Mouse (Mus musculus) CD4-positive, CD25-positive, alpha-beta regulatory T cell, adult 2 months (primary cell): ENCODE measurements at regions not wholly inside any gene's neighbourhood (a gene's known extent, or its start where the extent isn't known, plus 50 kb on each side); places are given as distances from the start of the nearest gene placed in this dataset.

Experiments
- DNase-seq: peaks from one replicate; pipeline ENCODE4 v3.0.0-alpha.2; 2012; ENCODE audit warnings: low read depth, low spot score

GRCm38 (mm10) chr3:41857446-41857845 lies 115.0 kb downstream of the D3Ertd751e start:
- DNase-seq, result no peak

GRCm38 (mm10) chr3:41862674-41863073 lies 120.3 kb downstream of the D3Ertd751e start:
- DNase-seq, result no peak

- no peak for DNase-seq
Observed at GRCm38 (mm10) chr3:41908952-41909351, 166.5 kb downstream of the D3Ertd751e start.

GRCm38 (mm10) chr3:41913190-41913589 lies 170.8 kb downstream of the D3Ertd751e start:
- no peak for DNase-seq

GRCm38 (mm10) chr3:41939843-41940242 lies 197.4 kb downstream of the D3Ertd751e start:
- no peak for DNase-seq

- DNase-seq, result no peak
Observed at GRCm38 (mm10) chr3:41942964-41943363, 200.6 kb downstream of the D3Ertd751e start.

GRCm38 (mm10) chr3:41949404-41949803 lies 207.0 kb downstream of the D3Ertd751e start:
- no peak for DNase-seq

- DNase-seq, result no peak
Observed at GRCm38 (mm10) chr3:41957385-41957784, 215.0 kb downstream of the D3Ertd751e start.

GRCm38 (mm10) chr3:41960209-41960608 lies 217.8 kb downstream of the D3Ertd751e start:
- no peak for DNase-seq

GRCm38 (mm10) chr3:41962923-41963322 lies 220.5 kb downstream of the D3Ertd751e start:
- DNase-seq, result no peak

- DNase-seq, result no peak
Observed at GRCm38 (mm10) chr3:42006672-42007265, 264.4 kb downstream of the D3Ertd751e start.

- no peak for DNase-seq
Observed at GRCm38 (mm10) chr3:42023187-42023586, 280.8 kb downstream of the D3Ertd751e start.

- no peak for DNase-seq
Observed at GRCm38 (mm10) chr3:42039632-42040031, 297.2 kb downstream of the D3Ertd751e start.

GRCm38 (mm10) chr3:42040270-42040812 lies 297.9 kb downstream of the D3Ertd751e start:
- no peak for DNase-seq

- no peak for DNase-seq
Observed at GRCm38 (mm10) chr3:42040959-42041358, 298.5 kb downstream of the D3Ertd751e start.

GRCm38 (mm10) chr3:42057286-42057868 lies 315.0 kb downstream of the D3Ertd751e start:
- DNase-seq, result no peak

- no peak for DNase-seq
Observed at GRCm38 (mm10) chr3:42065093-42065935, 322.9 kb downstream of the D3Ertd751e start.

GRCm38 (mm10) chr3:42065962-42066361 lies 323.6 kb downstream of the D3Ertd751e start:
- no peak for DNase-seq

- no peak for DNase-seq
Observed at GRCm38 (mm10) chr3:42067036-42067435, 324.6 kb downstream of the D3Ertd751e start.

- peak; percentile 10 for DNase-seq
Observed at GRCm38 (mm10) chr3:42074532-42075287, 332.3 kb downstream of the D3Ertd751e start.

GRCm38 (mm10) chr3:42110976-42111847 lies 368.8 kb downstream of the D3Ertd751e start:
- DNase-seq, result no peak
